Mouse (Mus musculus) small intestine, adult 2 months (tissue): ENCODE measurements around the gene Atn1. TPM values are rescaled to one million over a fixed set of nuclear protein-coding genes. Genes with fewer than 3 reads are reported as not detected.
A peak's percentile ranks its signal among the peaks of the same experiment; 100 is the strongest.

Source experiments
- H3K27ac ChIP-seq: fragments of 200-500 bp; 2 replicates; pipeline ENCODE4 v1.5.1; 2012; ENCODE audit warnings: low read depth, low read length, control low read depth, inconsistent platforms; ENCODE audit not compliant: insufficient read depth
- H3K27me3 ChIP-seq: fragments of 200-500 bp; 2 replicates; pipeline ENCODE4 v1.6.1; 2012; ENCODE audit warnings: mild to moderate bottlenecking, moderate library complexity, low read length, inconsistent platforms; ENCODE audit not compliant: control insufficient read depth, insufficient read depth
- H3K36me3 ChIP-seq: fragments of 200-500 bp; 2 replicates; pipeline ENCODE4 v1.6.1; 2012; ENCODE audit warnings: mild to moderate bottlenecking, low read length, control low read depth, inconsistent platforms; ENCODE audit not compliant: control insufficient read depth, insufficient read depth
- H3K4me1 ChIP-seq: fragments of 200-500 bp; 2 replicates; pipeline ENCODE4 v1.6.1; 2012; ENCODE audit warnings: low read length, inconsistent platforms, mixed read lengths; ENCODE audit not compliant: control insufficient read depth, insufficient read depth, insufficient read length
- H3K4me3 ChIP-seq: fragments of 200-500 bp; 2 replicates; pipeline ENCODE4 v1.5.1; 2012; ENCODE audit warnings: low read depth, mild to moderate bottlenecking, control low read depth, inconsistent platforms, low read length, moderate library complexity
- CTCF ChIP-seq: fragments of 200-500 bp; IDR thresholded peaks from 2 replicates; pipeline ENCODE4 v1.5.1; 2012; ENCODE audit warnings: low read depth, mild to moderate bottlenecking, control low read depth, inconsistent platforms, low read length, moderate library complexity, mixed read lengths; ENCODE audit not compliant: insufficient replicate concordance, insufficient read length; ENCODE audit errors: extremely low read depth
- POLR2A ChIP-seq: fragments of 200-500 bp; IDR thresholded peaks from 2 replicates; pipeline ENCODE4 v1.6.1; 2012; ENCODE audit warnings: low read depth, mild to moderate bottlenecking, control low read depth, inconsistent platforms, low read length, moderate library complexity
- WGBS: fragments of 180-500 bp; shearing (Covaris S2); methylation state at CpG from one replicate; pipeline ENCODE4 v1.1.7; 2018; 5-methylcytosine and 5-hydroxymethylcytosine counted together
- polyA plus RNA-seq: library from polyadenylated mRNA; depleted of rRNA; stranded (reverse); fragments of >200 nt; gene quantifications from 2 replicates; pipeline ENCODE4 v1.2.3, GENCODE M21; 2012

Gene Atn1
- polyA plus RNA-seq, 1 experiment, result 92.6 TPM

DNA sequence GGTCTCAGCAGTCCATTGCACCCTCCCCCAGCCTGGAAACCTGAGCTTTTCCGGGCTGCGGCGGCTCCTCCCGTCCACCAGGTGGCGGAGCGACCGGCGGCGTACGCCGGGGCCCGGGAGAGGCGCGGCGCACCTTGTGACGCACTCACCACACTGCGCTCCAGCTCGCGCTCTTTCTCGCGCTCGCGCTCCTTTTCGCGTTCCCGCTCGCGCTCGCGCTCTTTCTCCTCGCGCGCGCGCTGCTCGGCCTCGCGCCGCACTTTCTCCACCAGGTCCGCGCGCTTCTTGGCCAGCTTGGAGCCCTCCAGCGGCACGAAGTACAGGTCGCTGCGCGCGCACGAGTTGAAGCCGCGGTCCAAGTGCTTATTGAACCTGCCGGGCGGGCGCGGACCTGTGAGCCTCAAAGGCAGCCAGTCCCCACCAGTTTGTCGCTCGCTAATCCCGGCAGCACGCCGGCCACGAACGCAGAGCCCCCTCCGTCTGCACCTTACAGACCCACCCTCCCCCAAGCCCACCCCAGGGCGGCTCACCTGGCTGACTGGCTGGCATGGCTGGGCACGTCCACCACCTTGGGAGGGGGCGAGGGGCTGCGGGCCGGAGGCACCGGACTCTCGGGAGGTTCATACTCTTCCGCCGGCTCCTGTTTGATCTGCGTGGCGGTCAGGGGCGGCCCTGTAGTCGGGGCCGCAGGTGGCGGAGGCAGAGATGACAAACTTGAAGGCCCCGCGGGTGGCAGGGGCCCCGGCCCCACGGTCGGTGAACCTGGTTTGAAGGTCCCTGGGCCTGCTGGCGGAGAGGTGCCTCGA is 10.6 kb downstream of the Atn1 start:
- peaks cover 13% of the 10 kb centered on the region for H3K4me1 ChIP-seq
- TF ChIP-seq CTCF (peak; percentile 80), POLR2A (no peak; the same call in 1 of the 2 replicates)
- no peaks in the 10 kb centered on the region for H3K27me3 ChIP-seq
- peak overlapping the region; percentile 63 for H3K27ac ChIP-seq
- peaks cover 26% of the 10 kb centered on the region for H3K36me3 ChIP-seq
- H3K4me3 ChIP-seq, result peak overlapping the region; percentile 76
- under 1% methylated on average over 85 of the region's 85 CpGs for WGBS

DNA sequence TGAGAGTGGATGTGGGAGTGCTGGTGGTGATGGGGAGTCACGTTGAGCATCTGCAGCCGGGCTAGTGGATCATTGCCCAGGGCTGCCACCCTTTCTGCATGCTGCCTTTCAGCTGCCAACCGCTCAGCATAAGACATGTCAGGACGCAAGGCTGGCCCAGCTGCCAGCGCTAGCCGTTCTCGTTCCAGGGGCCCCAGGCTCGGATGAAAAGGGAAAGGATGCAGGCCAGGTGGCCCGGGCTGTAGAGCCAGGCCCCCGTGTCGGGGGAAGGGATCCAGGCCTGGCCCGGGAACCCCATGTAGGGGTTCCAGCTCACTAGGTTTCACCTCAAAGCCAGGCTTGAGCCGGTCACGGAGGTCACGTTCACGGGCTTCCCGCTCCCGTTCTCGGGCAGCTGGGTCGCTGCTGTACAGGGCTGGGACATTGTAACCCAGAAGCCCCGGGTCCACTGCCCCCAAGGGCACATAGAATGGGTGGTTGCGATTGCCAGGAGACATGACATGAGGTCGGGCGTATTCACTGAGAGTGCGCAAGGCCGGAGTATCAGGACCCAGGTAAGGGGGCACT is 11.5 kb downstream of the Atn1 start:
- 68% methylated on average over 26 of the region's 26 CpGs for WGBS
- Histone ChIP-seq H3K27me3 (no peaks in the 10 kb centered on the region), H3K4me1 (peaks cover 14% of the 10 kb centered on the region), H3K4me3 (peak overlapping the region; percentile 12), H3K36me3 (peaks cover 26% of the 10 kb centered on the region), H3K27ac (no peak overlapping the region)
- TF ChIP-seq POLR2A (no peak), CTCF (no peak)

GRCm38 (mm10) chr6:124743647-124744046 is 12.7 kb downstream of the Atn1 start:
- H3K27me3 ChIP-seq, result no peaks in the 10 kb centered on the region
- TF ChIP-seq POLR2A (no peak), CTCF (no peak)
- peaks cover 19% of the 10 kb centered on the region for H3K36me3 ChIP-seq
- H3K27ac ChIP-seq, result no peak overlapping the region
- H3K4me1 ChIP-seq, result peaks cover 19% of the 10 kb centered on the region
- 89% methylated on average over 8 of the region's 8 CpGs for WGBS
- H3K4me3 ChIP-seq, result no peak overlapping the region

DNA sequence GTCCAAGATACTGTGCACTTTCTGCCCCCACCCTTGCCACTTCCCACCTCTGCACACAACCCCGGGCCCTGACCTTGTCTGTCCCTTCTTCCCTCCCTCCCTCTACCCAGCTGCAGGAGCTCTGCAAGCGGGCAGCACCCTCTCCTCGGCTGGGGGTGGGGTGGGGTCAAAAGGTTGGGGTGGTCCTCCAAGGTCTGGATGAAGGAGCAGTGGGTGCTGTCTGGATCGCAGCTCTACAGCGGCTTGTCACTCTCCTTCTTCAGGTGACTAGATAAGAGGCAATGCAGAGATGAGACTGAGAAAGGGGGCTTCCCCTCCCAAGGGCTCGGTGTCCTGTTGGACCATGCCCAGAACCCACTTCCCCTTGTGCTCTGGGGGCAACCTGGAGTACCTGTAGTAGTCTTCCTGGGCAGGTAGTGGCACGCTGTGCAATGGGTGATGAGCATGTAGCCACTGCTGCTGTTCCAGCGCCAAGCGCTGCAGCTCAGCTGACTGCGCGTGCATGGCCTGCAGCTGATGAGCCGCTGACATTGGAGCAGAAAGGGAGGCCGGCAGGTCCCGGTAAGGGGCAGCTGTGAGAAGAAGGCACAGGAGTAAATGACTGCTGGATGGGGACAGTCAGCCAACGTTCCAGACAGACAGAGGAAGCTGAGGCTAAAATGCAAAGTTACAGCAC is 13.3 kb downstream of the Atn1 start:
- H3K4me1 ChIP-seq, result peaks cover 19% of the 10 kb centered on the region
- WGBS, result 90% methylated on average over 15 of the region's 15 CpGs
- H3K4me3 ChIP-seq, result no peak overlapping the region
- H3K36me3 ChIP-seq, result peaks cover 16% of the 10 kb centered on the region
- H3K27ac ChIP-seq, result no peak overlapping the region
- no peak for TF ChIP-seq CTCF
- TF ChIP-seq POLR2A, result no peak
- H3K27me3 ChIP-seq, result no peaks in the 10 kb centered on the region

GRCm38 (mm10) chr6:124741842-124742241 is 14.5 kb downstream of the Atn1 start:
- peaks cover 19% of the 10 kb centered on the region for H3K4me1 ChIP-seq
- H3K4me3 ChIP-seq, result peak overlapping the region; percentile 55; the same call in 1 of the 2 replicates
- WGBS, result 63% methylated on average over 3 of the region's 3 CpGs
- H3K36me3 ChIP-seq, result peaks cover 8% of the 10 kb centered on the region
- no peak for TF ChIP-seq POLR2A
- TF ChIP-seq CTCF, result no peak
- no peaks in the 10 kb centered on the region for H3K27me3 ChIP-seq
- peak overlapping the region; percentile 99 for H3K27ac ChIP-seq

- Histone ChIP-seq H3K36me3 (peaks cover 8% of the 10 kb centered on the region), H3K27ac (peak within 1 kb of the TSS; percentile 99), H3K27me3 (no peaks in the 10 kb centered on the region), H3K4me1 (peaks cover 17% of the 10 kb centered on the region), H3K4me3 (peak within 1 kb of the TSS; percentile 74)
- under 1% methylated on average over 41 of the region's 41 CpGs for WGBS
- TF ChIP-seq POLR2A (peak; percentile 72; the same call in 1 of the 2 replicates), CTCF (no peak; the same call in 1 of the 2 replicates)
These were observed 15.2 kb downstream of the Atn1 start, which contains the start of gene Grcc10 for GRCm38 (mm10) chr6:124740888-124741761. TSS of gene Grcc10 (minus strand) at chr6:124741374.
